Mouse (Mus musculus) adrenal gland, adult (tissue): Measurements from ENCODE around the gene Zdhhc13.

Experiments
- DNase-seq, 2 experiments: peaks; one replicate each; pipeline ENCODE4 v3.0.0; 2022 to 2023; ENCODE audit warnings: low spot score in 1 of 2; ENCODE audit not compliant: inconsistent age in 2 of 2

Gene Zdhhc13

DNA sequence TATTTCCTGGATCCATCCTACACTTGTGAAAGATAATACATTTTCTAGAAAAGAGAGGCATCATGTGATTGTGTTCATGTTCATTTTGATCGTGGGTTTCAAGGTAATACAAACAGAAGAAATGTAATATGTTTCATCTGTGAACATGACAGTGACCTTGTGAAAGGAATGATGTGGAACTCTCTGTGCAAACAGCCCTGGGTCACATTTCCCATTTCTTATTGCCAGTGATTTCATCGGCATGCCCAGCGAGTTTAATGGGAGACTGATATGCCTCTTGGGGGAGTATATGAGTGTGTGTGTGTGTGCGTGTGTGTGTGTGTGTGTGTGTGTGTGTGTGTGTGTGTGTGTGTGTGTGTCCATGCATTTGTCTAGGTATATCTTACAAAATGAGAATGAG, 52.7 kb downstream of the Zdhhc13 start:
- peak; percentile 27 to 45 for DNase-seq

- DNase-seq: peak; percentile 18 to 72
Measured at GRCm38 (mm10) chr7:48842353-48842752, 53.5 kb downstream of the Zdhhc13 start.

- no peak for DNase-seq
Measured at GRCm38 (mm10) chr7:48843541-48843940, 54.7 kb downstream of the Zdhhc13 start.

DNA sequence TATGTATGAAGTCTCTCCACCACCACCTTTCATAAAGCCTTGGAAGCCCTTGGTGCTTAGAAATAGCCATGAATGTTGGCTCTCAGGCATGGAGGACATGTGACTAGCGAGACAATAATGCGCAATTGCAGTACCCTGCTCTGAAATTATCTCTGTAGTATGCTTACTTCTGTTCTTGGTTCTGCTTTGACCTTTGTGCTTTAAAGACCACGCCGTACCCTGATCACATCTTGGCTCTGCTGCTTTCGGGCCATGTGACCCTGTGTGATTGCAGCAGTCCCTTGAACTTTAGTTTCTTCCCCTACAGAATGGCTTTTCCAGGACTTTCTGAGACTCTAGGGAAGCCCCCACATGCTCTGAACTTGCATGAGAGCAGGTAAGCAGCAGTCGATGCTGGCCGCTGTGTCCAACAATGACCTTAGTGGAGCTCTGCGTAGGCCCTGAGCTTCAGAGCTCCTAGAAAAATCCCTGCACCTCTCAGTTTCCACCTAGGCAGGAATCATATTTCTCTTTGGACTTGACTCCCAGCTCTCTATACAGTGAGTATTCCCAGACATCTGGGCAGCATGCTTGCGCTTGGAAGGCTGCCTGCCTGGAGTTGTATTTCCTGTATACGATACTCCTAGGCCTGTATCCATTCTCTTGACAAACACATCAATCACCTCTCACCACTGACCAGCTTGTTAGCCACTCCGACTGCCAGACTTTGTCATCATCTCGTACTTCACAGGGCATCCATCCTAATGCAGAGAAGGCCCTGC, 56.6 kb downstream of the Zdhhc13 start:
- DNase-seq: no peak

DNA sequence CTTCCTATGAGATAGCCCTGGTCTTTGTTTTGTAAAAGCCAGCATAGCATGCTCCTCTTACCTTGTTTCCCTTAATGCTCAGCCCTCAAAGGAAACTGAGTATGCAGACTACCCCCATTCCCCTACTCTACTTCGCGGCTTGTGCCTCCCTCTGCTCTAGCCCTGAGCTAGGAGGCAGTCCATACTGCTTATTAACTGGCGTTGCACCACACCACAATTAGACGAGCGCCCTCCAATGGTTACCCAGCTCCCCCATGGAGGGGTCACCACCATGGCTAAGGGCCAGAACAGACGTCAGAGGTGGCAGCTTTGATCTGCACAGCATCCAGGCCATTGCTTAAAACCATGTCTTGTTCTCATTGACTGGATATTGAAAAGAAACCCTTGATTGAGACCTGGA, 58.0 kb downstream of the Zdhhc13 start:
- no peak for DNase-seq

DNA sequence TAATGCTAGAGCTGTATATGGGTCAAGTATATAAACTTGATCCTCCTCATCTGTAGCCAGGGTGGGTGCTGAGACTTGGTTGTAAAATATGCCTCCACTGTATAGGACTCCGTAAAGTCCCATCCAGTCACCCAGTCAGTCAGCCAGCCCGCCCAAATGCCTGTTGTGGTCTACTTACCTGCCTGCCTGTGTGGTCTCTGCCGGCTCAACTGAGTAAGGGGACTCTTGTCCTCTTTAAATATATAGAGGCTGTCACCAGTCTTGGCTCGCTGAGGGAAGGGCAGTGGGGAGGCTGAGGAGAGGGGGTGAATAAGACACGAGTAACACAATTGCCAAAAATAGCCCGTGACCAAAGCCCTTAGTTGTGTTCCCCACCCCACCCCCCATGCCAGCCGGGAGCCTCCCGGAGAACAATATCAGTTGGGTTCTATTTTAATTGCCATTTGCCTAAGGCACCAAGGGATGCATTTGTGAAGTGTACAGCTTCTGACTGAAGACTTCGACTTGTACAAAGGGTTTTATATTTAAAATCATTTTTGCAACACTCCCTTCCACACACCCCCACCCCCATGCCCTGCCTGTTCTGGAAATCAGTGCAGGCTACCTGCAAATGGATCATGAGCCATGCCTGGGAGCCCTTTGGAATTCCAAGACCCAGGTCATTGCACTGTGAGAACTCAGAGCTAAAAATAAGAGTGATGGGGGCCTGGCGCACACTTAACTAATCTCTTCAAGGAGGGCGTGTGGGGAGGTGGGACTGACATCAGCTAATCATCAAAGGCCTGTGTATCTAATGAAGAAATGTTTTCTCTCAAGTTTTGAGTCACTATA, 59.2 kb downstream of the Zdhhc13 start, which contains the start of gene Csrp3:
Gene Csrp3, minus strand, starts transcription at position 214 of the 831 bp plus-strand sequence.
- no peak for DNase-seq

DNA sequence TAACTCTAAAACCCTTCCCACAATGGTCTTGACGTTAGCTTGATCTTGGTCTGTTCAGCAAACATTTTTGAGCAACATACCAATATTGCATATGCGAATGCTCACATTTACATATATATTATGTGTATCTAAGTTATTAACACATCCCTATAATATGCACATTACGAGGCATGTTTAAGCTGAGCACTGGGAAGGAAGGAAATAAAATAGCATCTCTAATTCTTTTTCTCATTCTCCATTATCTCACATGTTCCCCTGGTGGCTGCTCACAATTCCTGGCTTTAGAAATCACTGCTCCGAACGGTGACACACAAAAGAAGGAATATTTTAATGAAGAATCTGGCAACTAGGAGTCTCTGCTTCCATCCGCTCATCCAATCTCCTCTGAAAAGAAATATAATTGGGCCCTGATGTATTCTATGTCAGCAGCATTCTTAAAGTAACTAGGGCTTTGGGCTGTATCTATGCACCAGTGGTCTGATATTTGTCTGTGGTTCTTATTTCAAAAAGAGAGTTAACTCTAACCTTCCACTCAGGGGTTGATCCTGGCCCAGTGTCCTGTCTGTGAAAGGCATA, 62.8 kb downstream of the Zdhhc13 start:
- DNase-seq: no peak

DNA sequence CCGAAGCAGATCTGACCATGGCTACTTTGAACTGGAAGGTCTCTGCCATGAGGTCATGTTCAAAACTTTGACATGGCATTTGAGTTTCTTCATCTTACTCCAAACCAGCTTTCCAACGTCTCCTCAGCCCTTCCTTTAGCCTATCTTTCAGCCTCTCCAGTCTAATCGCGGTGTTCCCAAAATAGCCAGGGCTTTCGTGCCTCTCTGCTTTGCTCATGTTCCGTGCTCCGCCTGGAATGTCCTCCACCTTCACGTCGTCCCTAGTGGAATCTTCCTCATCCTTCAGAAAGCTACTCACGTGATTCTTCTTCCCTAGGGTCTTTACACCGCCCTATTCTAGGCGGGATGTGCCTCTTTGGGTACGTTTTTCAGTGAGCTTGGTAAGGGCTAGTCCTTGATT, 64.7 kb downstream of the Zdhhc13 start:
- DNase-seq: no peak

GRCm38 (mm10) chr7:48855461-48855860, 66.7 kb downstream of the Zdhhc13 start:
- DNase-seq: no peak

DNA sequence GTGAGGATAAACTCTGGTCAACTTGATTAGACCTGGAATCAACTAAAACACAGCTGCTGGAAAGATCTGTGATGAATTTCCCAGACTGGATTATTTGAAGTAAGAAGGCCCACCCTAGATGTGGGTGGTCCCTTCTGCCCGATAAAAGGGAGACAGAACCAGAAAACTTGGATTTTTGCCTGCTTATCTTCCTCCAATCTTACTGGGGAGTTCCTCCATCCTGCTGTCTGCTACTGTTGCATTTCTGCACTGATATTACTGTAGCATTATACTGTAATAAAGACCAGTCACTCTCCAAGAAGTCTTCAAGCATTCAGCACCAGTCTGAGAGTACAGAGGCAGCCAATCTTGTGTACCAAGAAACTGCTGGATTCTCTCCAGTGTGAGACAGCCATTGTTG, 69.5 kb downstream of the Zdhhc13 start:
- no peak for DNase-seq

GRCm38 (mm10) chr7:48859362-48859761, 70.6 kb downstream of the Zdhhc13 start:
- DNase-seq: no peak

DNA sequence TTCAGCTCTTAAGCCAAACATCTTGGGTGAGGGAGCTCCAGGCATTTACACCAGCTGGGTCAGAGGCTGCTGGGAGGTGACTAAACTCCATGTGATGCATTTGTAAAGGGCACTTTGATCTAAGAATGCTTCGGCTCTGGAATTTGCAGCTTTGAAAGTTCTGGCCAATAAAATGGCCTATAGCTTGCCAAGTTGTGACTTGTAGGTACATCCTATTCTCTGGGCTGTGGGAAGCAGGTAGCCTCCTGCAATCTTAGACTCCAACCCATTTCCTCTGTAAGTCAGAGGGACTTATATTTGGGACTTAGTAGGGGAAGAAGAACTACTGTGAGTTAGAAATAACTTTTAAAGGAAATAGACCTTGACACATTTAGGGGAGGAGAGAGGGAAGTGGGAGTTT, 72.1 kb downstream of the Zdhhc13 start:
- peak in 1 of 2 experiments; percentile 58 for DNase-seq

DNA sequence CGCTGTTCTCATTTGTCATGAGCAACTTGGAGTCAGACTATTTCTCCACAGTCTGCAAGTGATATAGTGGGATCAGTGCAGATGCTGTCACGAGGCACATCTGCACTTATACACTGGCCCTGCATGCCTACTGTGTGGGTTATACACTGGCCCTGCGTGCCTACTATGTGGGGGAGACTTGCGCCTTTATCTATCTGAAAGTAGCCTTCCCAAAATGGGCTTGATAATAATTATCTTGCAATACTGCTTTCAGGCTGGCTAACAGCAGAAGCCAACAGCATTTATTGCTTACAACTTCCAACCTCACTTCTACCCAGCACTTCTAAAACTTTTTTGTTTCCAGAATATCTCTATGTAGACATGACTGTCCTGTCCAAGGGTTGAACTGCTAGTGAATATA, 73.0 kb downstream of the Zdhhc13 start:
- DNase-seq: no peak

GRCm38 (mm10) chr7:48864199-48864598, 75.4 kb downstream of the Zdhhc13 start:
- no peak for DNase-seq

GRCm38 (mm10) chr7:48864671-48865458, 76.1 kb downstream of the Zdhhc13 start:
- no peak for DNase-seq

- DNase-seq: peak in 1 of 2 experiments; percentile 41
Measured at GRCm38 (mm10) chr7:48867576-48867975, 78.8 kb downstream of the Zdhhc13 start.

GRCm38 (mm10) chr7:48870144-48870543, 81.3 kb downstream of the Zdhhc13 start:
- DNase-seq: no peak

DNA sequence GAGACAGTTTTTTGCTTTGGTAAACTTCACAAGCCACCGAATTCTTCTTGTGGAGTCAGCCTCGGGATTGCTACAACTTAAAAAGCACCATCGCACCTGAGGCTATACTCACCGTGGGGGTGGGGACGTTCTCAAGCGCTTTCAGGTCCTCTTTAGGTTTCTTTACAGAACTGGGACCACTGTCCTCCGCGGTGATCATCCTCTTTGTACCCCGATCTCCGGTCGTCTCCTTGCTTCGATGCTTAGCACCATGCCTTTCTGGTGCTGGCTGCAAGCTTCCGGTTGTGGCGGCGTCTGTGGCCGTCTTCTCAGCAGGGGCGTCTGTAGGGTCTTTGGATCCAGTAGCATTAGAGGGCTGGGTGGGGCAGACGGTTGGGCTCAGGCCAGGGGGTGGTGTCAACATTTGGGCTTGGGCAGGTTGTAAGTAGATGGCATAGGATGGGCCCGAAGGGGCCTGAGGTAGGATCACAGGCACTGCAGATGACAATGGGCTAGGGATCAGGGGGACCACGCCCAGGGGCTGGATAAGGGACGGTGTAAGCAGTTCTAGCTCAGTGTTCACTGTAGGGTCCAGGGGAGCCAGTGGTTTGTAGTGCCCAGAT, 81.9 kb downstream of the Zdhhc13 start:
- no peak for DNase-seq

DNA sequence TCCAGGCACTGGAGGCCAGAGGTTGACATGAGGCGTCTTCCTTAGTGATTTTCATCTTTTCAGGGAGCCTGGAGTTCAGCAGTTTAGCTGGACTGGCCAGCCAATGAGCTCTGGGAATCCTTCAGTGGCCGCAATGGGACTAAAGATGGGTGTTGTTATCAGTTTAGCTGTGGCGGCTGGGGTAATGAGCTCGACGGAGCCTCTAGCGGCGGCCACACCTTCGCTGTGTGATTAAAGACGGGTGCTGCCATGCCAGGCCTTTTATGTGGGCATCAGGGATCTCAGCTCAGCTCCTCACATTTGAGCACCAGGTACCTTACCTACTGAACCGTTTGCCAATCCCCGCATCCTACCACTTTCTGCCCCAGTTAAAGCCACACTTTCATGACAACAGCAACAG, 82.5 kb downstream of the Zdhhc13 start:
- no peak for DNase-seq

GRCm38 (mm10) chr7:48875096-48875495, 86.3 kb downstream of the Zdhhc13 start:
- no peak for DNase-seq

- peak; percentile 33 to 87 for DNase-seq
Measured at GRCm38 (mm10) chr7:48876526-48876925, 87.7 kb downstream of the Zdhhc13 start.
